ENCODE assay signal across 7 mouse cellular contexts in the genomic region with DNA sequence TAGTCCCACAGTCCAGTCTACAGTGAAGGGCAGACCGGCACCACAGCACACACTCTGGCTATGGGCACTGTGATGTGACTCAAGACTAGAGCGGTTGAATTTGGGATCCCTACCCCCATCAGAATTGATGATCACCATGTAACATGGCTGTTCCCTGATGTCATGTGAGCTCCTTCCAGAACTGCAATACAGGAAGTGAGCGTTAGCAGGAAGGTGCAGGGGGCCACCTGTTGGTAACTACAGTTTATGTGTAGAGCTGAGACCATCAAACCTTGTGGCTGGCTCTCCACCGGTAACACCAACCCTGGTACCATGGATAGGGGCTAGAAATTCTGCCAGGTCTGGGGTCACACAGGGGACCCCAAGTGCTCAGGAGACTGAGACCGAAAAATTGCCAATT. TPM values are rescaled to one million over a fixed set of nuclear protein-coding genes. Genes with fewer than 3 reads are reported as not detected.
DNase-seq lines count a peak whose midpoint lies in the region; ATAC-seq and TF ChIP-seq lines count a peak whose summit lies in the region.

No protein-coding gene starts in this region.

- H3K9me3 ChIP-seq in lung, postnatal 0 days (ENCODE audit: low read length): no peaks in the 10 kb centered on the region
- H3K9me3 ChIP-seq in embryonic facial prominence, embryonic 14.5 days (ENCODE audit: control insufficient read depth, low read length): no peaks in the 10 kb centered on the region

- peak; percentile 29 for TF ChIP-seq CTCF in lung, postnatal 0 days (IDR thresholded peaks at IDR 0.05)
- no peak for TF ChIP-seq CTCF in lung, adult 2 months (IDR thresholded peaks at IDR 0.05; ENCODE audit: insufficient read depth, low read length)

- no peak overlapping the region for H3K27ac ChIP-seq in lung, postnatal 0 days (ENCODE audit: low read length)
- no peak overlapping the region for H3K27ac ChIP-seq in embryonic facial prominence, embryonic 14.5 days (replicated peaks; ENCODE audit: low read depth, low read length)

- no peak overlapping the region for H3K4me2 ChIP-seq in lung, postnatal 0 days (replicated peaks; ENCODE audit: low read depth, low read length)
- H3K4me2 ChIP-seq in embryonic facial prominence, embryonic 14.5 days (ENCODE audit: low read depth, low read length): no peak overlapping the region

- no peak overlapping the region for H3K4me3 ChIP-seq in lung, postnatal 0 days (ENCODE audit: low read depth, low read length)
- H3K4me3 ChIP-seq in lung, adult 2 months (replicated peaks; ENCODE audit: extremely low read depth, low read depth, low read length): no peak overlapping the region
- no peak overlapping the region for H3K4me3 ChIP-seq in embryonic facial prominence, embryonic 14.5 days (ENCODE audit: low read depth, low read length)

- no peaks in the 10 kb centered on the region for H3K27me3 ChIP-seq in lung, postnatal 0 days (replicated peaks; ENCODE audit: insufficient read depth, low read length)
- H3K27me3 ChIP-seq in embryonic facial prominence, embryonic 14.5 days (replicated peaks; ENCODE audit: control insufficient read depth, insufficient read depth, low read length): no peaks in the 10 kb centered on the region

- no peak for TF ChIP-seq POLR2A in lung, adult 2 months (IDR thresholded peaks at IDR 0.05; ENCODE audit: borderline replicate concordance, extremely low read depth, low read depth, low read length)

- no peaks in the 10 kb centered on the region for H3K4me1 ChIP-seq in lung, postnatal 0 days (ENCODE audit: insufficient read depth, low read depth, low read length)
- no peaks in the 10 kb centered on the region for H3K4me1 ChIP-seq in lung, adult 2 months (ENCODE audit: control insufficient read depth, insufficient read depth, low read length)
- H3K4me1 ChIP-seq in embryonic facial prominence, embryonic 14.5 days (ENCODE audit: control insufficient read depth, insufficient read depth, low read length): peaks cover 11% of the 10 kb centered on the region

- H3K9ac ChIP-seq in lung, postnatal 0 days (replicated peaks; ENCODE audit: low read depth): no peak overlapping the region
- H3K9ac ChIP-seq in embryonic facial prominence, embryonic 14.5 days (ENCODE audit: low read depth, low read length): no peak overlapping the region

- no peaks in the 10 kb centered on the region for H3K36me3 ChIP-seq in lung, postnatal 0 days (ENCODE audit: insufficient read depth, low read length)
- H3K36me3 ChIP-seq in embryonic facial prominence, embryonic 14.5 days (ENCODE audit: control insufficient read depth, insufficient read depth, low read length): no peaks in the 10 kb centered on the region

- TF ChIP-seq EP300 in lung, postnatal 0 days (IDR thresholded peaks at IDR 0.05): no peak

- ATAC-seq in lung, postnatal 0 days: no peak
- no peak for ATAC-seq in embryonic facial prominence, embryonic 14.5 days (ENCODE audit: low read depth)
- ATAC-seq in megakaryocyte, adult 5-6 weeks (ENCODE audit: poor library complexity, severe bottlenecking): peak; percentile 52; the same call in 1 of the 2 replicates

- no peak for DNase-seq in lung, postnatal 0 days (ENCODE audit: low spot score)
- no peak for DNase-seq in lung, adult 2 months
- peak; percentile 23 for DNase-seq in embryonic facial prominence, embryonic 14.5 days (ENCODE audit: low spot score)
- DNase-seq in testis, postnatal 14 days (ENCODE audit: low spot score): no peak
- no peak for DNase-seq in frontal cortex, postnatal 10 days (ENCODE audit: low spot score in 2 of 2)
- no peak for DNase-seq in B cell, adult 2 months

- WGBS in lung, postnatal 0 days: 54% methylated on average over 5 of the region's 5 CpGs
- 72% methylated on average over 5 of the region's 5 CpGs for WGBS in lung, adult 2 months
- WGBS in embryonic facial prominence, embryonic 14.5 days: 68% methylated on average over 5 of the region's 5 CpGs

RNA-seq across cellular contexts. Expression of a gene that starts 8.2 kb away (rescaled TPM):
- 3.2 and 4.1 TPM in 2 replicates for polyA plus RNA-seq in lung, postnatal 0 days (2015; fragmentation: Nextera tagmentation; extraction: Ambion mirVana)
- polyA plus RNA-seq in lung, adult 2 months (2012; rRNA removed): 19.6 and 22.4 TPM in 2 replicates
- 7.4 and 7.8 TPM in 2 replicates for polyA plus RNA-seq in embryonic facial prominence, embryonic 14.5 days (2014; fragmentation: Nextera tagmentation; extraction: Ambion mirVana)
- total RNA-seq in megakaryocyte, adult 5-6 weeks (2015): 0.18 and 0.21 TPM in 2 replicates
- total RNA-seq in megakaryocyte, adult 5-6 weeks (2017): not detected in 2 replicates

RNA-seq across cellular contexts. Expression of a gene that starts 10.7 kb away (rescaled TPM):
- polyA plus RNA-seq in lung, postnatal 0 days (2015; fragmentation: Nextera tagmentation; extraction: Ambion mirVana): 36.6 and 39.5 TPM in 2 replicates
- polyA plus RNA-seq in lung, adult 2 months (2012; rRNA removed): 58.7 and 67.6 TPM in 2 replicates
- 78.9 and 91.1 TPM in 2 replicates for polyA plus RNA-seq in embryonic facial prominence, embryonic 14.5 days (2014; fragmentation: Nextera tagmentation; extraction: Ambion mirVana)
- total RNA-seq in megakaryocyte, adult 5-6 weeks (2015): 2.1 and 3.3 TPM in 2 replicates
- total RNA-seq in megakaryocyte, adult 5-6 weeks (2017): 3.1 and 4.0 TPM in 2 replicates

RNA-seq across cellular contexts. Expression of a gene that starts 19.5 kb away (rescaled TPM):
- 74.0 and 78.4 TPM in 2 replicates for polyA plus RNA-seq in lung, postnatal 0 days (2015; fragmentation: Nextera tagmentation; extraction: Ambion mirVana)
- 183 and 199 TPM in 2 replicates for polyA plus RNA-seq in lung, adult 2 months (2012; rRNA removed)
- 116 and 120 TPM in 2 replicates for polyA plus RNA-seq in embryonic facial prominence, embryonic 14.5 days (2014; fragmentation: Nextera tagmentation; extraction: Ambion mirVana)
- 46.8 and 52.0 TPM in 2 replicates for total RNA-seq in megakaryocyte, adult 5-6 weeks (2015)
- total RNA-seq in megakaryocyte, adult 5-6 weeks (2017): 21.9 and 22.5 TPM in 2 replicates

RNA-seq across cellular contexts. Expression of a gene that starts 22.0 kb away (rescaled TPM):
- polyA plus RNA-seq in lung, postnatal 0 days (2015; fragmentation: Nextera tagmentation; extraction: Ambion mirVana): 65.7 and 66.3 TPM in 2 replicates
- polyA plus RNA-seq in lung, adult 2 months (2012; rRNA removed): 45.5 and 46.3 TPM in 2 replicates
- 59.6 and 61.9 TPM in 2 replicates for polyA plus RNA-seq in embryonic facial prominence, embryonic 14.5 days (2014; fragmentation: Nextera tagmentation; extraction: Ambion mirVana)
- 36.8 and 40.7 TPM in 2 replicates for total RNA-seq in megakaryocyte, adult 5-6 weeks (2015)
- 15.2 and 22.7 TPM in 2 replicates for total RNA-seq in megakaryocyte, adult 5-6 weeks (2017)

RNA-seq across cellular contexts. Expression of a gene that starts 29.1 kb away (rescaled TPM):
- 55.6 and 56.2 TPM in 2 replicates for polyA plus RNA-seq in lung, postnatal 0 days (2015; fragmentation: Nextera tagmentation; extraction: Ambion mirVana)
- polyA plus RNA-seq in lung, adult 2 months (2012; rRNA removed): 63.3 and 66.6 TPM in 2 replicates
- polyA plus RNA-seq in embryonic facial prominence, embryonic 14.5 days (2014; fragmentation: Nextera tagmentation; extraction: Ambion mirVana): 173 and 202 TPM in 2 replicates
- 87.2 and 93.2 TPM in 2 replicates for total RNA-seq in megakaryocyte, adult 5-6 weeks (2015)
- total RNA-seq in megakaryocyte, adult 5-6 weeks (2017): 118 and 119 TPM in 2 replicates
